Mouse (Mus musculus): ENCODE data around the gene Gsx1.

The Gsx1 gene

DNA sequence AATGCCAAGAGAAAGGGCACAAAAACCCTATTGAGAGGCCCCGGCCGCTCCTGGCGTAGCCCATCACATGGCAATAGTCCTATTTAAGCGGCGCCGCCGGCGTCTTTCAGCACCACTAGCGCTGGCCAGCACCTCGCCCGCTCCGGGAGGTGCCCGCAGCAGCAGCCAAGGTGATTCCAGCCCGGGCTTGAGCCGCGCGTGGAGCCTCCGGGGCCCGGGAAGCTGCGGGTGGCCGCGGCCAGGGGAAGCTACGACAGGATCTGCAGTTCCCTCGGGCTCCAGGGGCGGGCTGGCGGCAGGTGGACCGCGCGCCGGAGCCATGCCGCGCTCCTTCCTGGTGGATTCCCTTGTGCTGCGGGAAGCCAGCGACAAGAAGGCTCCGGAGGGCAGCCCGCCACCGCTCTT lies at the start of gene Gsx1:
Gene Gsx1 (plus strand): TSS at position 126 of the 405 bp plus-strand sequence.
- DNase-seq (ENCODE audit: low spot score in 2 of 2), result no peak

DNA sequence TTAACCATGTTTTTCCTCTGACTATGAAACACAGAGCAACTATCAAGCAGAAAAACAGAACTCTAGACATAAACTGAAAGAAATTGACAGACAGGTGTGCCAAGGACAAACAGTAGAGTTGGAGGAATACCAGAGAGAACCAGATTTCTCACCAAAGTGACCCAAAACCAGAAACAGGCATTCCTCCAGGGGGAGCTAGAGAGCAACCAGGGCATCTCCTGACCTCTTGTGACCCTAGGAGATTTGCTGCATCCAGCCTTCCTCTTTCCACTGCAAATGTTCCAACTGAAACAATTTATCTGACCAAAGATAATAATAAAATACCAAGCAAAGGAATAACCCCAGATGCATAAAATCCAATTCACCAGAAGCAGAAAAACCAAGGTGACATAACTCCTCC lies 41.2 kb upstream of the Gsx1 start:
- DNase-seq (ENCODE audit: low spot score in 2 of 2), result peak in 1 of 2 experiments; percentile 23

DNA sequence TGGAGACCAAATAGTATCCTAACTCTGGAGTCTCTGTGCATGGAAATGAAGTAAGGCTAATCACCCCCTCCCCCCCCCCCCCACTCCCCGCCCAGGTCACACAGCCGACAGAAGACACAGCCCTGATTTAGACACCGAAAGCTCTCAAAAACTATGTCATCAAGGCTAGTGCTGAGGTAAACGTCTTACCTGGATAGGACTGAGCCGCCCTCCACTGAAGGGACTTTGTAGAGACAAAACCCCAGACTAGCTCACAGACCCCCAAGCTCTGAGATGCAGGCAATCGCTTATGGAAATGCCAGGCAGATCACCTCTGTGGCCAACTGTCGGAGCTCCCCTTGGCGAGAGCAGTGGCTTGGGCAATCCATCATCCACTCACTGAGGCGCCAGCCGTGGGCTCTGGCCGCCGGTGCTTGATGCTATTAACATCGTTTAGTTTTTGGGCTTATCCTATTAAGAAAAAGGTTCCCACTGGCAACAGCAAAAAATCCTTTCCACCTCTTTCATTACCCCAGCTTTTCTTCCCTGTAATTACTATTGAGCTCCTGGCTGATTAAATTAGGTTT lies 33.6 kb upstream of the Gsx1 start:
- no peak for DNase-seq (ENCODE audit: low spot score in 2 of 2)

DNA sequence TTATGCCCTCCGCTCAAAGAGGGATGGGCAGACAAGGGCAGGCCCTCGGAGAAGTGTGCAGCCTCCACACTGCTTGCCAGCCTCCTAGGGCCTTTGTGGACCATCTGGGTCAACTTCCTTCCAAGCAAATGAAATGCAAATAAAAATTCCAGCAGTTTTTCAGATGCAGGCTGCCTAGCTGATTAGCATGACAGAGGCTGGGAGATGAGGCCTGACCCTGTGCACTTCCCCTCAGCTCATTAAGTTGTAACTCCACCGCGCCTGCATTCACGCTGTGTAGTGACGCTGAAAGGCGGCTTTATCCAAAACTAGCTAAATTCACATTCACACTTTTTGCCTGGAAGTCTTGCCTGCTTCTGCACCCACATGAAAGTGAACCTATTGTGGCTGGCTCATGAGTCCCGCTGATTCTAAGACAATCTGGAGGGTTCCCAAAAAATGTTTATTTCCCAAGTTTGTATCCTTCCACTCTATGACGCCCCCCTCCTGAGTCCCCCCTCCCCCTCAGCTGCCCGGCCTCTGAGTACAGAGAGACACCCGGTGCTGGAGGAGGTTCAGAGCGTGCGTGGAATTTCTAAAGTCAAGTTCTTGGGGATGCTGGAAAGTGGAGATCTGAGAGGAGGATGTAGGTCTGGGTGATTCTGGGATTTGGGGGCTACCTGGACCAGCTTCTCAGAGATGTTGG lies 32.9 kb upstream of the Gsx1 start:
- DNase-seq (ENCODE audit: low spot score in 2 of 2), result no peak

DNA sequence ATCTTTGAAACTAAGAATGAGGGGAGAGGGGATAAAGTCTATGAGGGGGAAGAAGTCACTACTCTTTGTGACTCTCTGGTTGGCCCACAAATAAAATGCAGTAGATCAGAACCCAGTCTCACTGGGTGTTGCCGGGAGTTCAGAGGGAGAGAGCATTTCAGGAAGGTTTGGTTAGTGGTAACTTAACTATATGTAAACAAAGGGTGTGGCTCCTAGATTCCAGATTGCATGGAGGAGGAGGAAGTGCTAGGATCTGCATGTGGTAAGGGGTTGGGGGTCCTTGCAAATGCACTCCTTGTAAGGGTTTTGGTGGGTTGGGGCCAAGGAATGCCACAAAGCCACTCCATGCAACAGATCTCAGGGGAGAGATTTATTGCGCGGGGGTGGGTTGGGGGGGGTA lies 32.1 kb upstream of the Gsx1 start:
- no peak for DNase-seq (ENCODE audit: low spot score in 2 of 2)

DNA sequence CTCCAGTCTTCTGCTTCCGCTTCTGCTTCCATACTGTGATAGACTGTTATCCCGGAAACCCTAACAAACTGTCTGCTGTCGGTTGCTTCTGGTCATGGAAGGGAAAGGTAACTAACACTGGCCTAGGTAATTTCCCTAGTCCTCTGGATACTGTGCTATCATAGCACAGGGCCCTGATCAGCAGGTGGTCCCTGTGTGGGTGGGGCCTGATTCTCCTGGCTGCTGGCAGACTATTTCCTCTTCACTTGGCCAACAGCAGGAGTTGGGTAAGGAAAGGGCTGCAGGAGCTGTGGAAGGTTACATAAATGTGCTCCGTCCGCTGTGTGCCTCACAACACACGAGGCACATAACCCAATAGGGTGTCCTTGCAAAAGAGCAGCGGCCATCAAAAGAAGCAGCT lies 31.1 kb upstream of the Gsx1 start:
- DNase-seq (ENCODE audit: low spot score in 2 of 2), result no peak

DNA sequence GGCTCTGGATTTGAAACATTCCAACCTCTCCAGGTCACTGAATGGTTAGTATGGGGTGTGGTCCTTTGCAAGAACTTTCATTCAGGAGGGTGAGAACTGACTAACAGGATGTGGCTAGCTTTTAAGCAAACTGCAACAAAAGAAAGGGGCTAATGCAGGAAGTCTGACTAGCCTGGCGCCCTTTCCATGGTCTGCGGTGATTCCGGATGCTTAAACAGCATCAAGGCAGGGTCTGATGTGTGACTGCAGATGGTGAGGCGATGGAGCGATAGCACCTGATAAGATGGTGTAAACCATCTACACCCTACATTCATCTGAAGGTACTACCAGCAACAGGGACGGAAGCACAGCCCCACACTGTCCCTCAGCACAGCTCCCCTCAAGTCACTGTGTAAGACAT lies 29.2 kb upstream of the Gsx1 start:
- no peak for DNase-seq (ENCODE audit: low spot score in 2 of 2)

DNA sequence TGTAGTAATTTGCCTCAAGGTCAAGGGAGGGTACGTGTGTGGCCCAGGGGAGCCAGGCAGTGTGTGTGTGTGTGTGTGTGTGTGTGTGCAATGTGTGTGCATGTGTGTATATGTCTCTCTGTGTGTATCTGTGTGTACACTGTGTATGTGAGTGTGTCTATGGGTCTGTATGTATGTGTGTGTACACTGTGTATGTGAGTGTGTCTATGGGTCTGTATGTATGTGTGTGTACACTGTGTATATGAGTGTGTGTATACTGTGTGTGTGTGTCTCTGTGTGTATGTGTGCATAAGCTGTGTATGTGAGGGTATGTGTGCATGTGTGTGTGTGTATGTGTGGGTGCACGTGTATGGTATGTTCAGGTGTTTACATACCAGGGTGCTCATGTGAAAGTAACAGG lies 28.7 kb upstream of the Gsx1 start:
- DNase-seq (ENCODE audit: low spot score in 2 of 2), result no peak

DNA sequence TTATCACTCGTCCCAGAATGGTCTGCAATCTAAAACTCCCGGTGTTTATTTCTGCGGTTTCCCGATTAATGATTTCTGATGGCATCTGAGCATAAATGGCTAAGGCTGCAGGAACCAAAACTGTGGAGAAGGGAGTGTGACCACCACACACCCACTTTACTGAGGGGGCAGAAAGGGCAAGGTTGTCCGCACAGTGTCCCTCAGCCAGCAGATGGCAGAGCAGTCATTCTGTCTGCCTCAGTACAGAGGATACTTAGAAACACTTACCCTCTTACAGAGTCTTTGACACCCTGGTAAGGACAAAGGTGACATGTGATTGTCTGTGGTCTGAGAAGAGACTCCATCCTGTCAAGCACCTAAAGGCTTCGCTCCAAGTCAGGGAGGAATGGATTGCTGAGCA lies 23.4 kb upstream of the Gsx1 start:
- DNase-seq (ENCODE audit: low spot score in 2 of 2), result no peak

DNA sequence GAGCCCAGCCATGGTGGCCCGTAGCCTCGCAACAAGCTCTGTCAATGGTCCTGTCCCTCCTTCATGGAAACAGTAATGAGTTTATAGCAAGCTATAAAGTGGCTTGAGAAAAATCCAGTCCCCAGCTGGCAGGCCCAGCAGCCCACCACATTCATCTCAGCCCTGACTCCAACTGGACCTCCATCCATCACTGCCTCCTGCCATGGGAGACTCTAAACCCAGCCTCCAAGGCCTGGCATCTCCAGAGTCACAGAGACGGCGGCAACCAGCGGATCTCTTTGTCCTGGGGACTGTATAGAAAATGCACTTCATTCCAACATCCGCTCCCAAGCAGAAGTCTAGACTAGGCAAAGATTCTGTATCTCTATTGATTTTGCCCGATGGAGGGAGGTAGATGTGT lies 18.4 kb upstream of the Gsx1 start:
- DNase-seq (ENCODE audit: low spot score in 2 of 2), result no peak

DNA sequence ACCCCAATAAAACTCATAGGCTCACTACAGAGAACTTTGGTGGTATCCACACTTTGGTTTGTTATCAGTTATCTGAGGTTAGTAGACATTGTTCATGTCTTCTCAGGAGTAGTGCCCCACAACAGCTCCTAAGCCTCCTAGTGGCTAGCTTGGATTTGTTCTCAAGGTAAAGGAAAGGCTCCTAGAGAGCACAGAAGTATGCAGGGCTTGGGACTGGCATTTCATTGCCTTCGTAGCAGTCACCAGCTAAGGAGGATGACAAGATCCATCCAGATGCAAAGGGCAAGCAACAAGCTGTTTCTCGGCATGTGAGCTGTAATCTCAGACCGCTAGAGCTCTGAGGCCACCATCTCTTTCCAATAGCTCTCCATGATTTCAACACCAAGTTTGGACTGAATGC lies 14.4 kb upstream of the Gsx1 start:
- no peak for DNase-seq (ENCODE audit: low spot score in 2 of 2)

DNA sequence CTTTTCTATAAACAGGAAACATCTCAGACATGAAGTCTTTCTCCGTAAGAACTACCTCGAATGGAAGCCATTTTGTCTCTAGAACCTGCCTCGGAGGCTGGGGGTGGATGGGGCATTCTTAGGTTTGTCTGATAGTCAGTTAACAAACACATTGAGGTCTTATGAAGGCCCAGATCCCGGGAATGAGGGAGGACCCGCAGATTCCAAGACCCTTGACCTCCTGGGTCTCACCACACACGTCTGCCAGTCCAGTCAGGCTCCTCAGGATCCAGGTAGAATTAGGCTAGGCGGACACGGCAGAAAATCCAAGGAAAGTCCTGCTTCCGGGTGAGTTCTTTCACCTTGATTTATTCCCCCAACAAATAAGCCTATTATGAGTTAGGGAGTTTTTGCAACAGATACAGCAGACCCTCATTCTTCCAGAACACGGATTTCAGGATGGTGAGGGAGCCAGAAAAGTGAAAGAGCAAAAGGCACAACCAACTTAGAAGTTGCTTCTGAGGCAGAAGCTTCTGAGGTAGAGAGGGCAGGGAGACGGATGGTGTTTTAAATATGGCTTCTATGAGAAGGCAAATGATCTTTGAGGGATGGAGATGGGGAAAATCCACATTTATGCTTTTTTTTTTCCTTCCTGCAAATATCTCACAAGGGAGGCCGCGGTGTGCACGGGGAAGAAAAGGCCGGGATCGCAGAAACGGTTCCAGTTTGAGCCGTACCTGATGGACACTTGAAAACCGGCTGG lies 3.2 kb upstream of the Gsx1 start:
- no peak for DNase-seq (ENCODE audit: low spot score in 2 of 2)

DNA sequence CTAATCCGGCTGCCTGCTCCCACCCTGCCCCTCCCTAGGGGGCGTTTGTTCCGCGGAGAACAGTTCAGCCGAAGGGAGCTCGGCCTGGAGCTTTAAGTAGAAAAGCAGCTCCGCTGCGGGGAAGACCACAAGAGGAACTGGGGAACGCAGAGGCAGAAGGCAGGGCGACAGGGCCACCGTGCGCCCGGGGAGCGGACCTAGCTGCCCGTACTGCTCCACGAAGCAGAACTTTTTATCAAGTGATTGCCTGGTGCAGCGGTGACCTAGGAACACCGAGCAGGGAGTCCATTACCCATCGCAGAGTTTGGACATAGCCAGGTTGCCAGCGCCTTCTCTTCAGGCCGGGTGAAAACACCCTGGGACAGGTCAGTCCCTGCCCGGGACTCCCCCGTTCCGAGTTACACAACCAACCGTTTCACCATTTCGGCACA lies 2.5 kb upstream of the Gsx1 start:
- DNase-seq (ENCODE audit: low spot score in 2 of 2), result no peak

DNA sequence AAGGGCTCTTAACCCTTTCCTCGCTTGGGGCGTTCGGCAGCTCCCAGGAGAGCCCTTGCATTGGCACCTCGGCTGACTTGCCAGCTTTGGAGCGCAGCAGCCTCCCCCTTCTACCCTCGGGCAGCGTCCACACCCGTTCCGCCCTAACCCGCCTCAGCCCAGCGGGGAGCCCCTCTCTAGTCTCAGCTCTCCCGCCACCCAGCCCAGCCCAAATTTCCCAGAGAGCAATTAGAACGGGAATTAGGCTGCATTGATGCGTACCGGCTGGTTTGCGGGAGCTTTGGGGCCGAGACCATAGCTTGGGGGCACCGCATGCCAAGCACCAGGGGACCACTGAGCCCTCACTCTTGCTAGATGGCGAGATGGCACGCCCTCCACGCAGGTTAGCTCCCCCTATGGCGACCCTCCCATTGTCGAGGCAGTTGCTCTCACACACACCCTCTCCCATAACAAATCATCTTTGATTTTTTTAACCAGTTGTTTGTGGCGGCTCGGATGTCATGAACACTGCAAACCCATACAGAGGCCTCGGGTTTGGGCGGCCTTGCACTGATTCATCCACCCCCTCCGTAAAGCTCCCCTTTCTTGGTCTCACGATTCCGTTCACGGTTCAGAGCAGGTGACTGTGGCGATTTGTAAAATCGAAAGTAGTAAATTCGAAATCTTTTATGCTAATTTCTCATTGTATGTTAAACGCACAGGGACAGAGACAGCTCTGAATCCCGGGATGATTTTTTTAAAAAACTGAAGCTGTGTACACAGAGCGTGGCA lies 1.5 kb upstream of the Gsx1 start:
- DNase-seq (ENCODE audit: low spot score in 2 of 2), result no peak

DNA sequence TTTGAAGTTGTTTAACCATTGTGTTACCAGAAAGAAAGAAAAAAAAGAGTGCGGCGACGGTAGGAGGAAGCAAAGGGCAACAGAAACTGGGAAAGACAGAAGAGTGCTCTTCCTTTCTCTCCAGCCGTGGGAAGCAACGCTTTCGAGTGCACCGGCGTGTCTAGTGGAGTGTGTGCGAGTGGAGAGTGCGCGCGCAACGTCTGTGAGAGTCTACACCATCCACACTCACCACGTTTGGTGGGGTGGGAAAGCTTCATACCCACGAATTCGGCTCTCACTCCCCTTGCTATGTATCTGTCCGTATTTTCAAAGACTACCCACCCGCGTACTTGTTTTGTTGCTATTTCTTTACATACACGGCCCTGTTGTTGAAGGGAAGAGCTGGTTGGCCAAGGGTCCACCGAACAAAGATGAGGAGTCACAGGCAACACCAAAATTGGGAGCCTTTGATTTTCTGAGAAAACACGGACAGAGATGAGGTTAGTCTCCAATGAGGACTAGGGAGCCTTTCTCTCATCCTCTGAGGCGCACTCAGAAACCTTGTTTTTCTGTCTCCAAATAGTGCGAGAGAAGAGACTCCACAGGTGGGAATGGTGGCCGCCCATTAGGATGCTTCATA lies 835 bp upstream of the Gsx1 start:
- no peak for DNase-seq (ENCODE audit: low spot score in 2 of 2)

DNA sequence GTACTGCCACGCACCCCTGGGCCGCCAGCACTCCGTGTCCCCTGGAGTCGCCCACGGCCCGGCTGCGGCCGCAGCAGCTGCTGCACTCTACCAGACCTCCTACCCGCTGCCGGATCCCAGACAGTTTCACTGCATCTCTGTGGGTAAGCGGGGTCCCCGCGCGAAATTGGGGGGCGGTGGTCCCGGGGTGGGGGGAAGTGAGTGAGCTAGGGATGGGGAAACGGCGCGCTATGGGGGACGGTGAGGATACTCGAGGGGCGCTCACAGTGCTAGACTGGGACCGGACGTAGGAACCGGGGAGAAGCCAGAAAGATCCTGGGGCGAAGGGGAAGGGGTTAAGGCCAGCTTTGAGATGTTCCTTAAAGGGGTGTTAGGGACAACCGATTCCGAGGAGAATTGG lies 660 bp downstream of the Gsx1 start:
- no peak for DNase-seq (ENCODE audit: low spot score in 2 of 2)

DNA sequence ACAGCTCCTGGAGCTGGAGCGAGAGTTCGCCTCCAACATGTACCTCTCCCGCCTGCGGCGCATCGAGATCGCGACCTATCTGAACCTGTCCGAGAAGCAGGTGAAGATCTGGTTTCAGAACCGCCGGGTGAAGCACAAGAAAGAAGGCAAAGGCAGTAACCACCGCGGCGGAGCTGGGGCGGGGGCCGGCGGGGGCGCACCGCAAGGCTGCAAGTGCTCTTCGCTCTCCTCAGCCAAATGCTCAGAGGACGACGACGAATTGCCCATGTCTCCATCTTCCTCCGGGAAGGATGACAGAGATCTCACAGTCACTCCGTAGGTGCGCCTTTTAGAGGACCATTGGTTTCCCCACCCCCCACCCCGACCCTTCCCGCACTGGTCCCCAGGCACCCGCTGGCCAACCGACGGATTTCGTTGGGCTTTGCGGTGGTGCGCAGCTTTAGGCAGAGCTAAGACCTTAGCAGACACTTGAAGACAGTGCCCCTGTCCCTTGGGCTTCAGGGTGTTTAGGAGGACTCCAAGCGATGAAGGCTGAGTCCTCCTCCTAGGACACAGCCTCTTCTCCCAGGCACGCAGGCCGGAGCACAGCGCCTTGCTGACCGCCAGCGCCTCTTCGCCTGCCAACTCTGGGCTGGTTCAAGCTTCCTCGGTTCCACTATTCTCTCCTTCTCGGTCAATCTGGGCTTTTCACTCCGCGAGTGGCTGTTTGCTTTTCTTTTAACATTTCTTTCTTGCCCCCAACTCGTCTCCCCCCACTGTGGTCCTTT lies 1.5 kb downstream of the Gsx1 start:
- DNase-seq (ENCODE audit: low spot score in 2 of 2), result no peak

DNA sequence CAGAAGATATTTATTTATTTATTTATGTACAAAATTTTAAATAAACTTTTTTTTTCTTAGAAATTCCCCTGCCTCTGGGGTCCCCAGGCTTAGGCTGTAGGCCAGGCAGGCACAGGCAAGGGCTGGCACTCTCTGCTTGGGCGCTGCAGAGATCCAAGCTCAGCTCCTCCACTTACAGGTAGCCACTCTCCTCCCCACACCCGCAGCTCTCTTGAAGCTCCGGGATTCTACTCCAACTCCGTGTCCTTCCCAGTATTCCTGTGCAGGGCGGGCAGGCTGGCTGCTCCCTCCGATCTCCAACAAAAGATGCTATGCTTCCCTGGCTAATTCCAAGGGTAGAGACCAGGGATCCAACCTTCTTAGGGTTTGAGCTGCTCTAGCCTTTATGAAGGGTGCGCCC lies 2.4 kb downstream of the Gsx1 start:
- no peak for DNase-seq (ENCODE audit: low spot score in 2 of 2)

DNA sequence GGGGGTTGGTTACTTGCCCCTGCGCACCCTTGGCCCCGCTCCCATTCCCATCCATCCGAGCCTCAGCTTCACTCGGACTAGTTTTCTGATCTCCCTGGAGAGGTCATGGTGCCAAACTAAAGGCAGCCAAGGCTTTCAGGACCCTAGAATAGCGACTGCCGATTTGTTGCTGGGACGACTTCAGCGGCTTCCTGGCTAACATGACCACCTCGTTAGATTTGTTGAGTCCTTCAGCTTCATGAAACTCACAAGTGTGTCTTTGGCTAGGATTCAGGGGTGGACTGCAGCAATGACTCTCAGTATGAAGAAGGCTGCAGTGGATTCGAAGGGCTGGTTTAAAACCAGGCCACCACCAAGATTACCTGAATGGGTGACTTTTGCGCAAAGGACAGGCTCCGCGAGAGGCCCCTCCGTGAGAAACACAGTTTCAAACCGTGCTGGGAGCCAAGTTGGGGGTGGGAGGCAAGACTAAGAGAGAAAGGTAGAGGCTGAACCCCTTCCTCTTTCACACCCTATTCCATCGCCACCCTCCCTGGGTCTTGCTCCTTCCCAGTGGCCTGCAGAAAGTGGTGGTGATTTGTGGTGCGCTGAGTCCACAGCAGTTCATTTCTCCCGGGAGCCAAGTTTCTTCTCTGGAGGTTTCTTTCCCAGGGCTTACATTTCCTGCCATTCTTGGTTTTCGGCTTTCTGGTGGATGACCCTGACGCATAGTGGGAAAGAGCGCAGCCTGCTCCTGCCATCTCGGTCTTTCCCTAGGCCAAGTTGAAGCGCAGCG lies 3.5 kb downstream of the Gsx1 start:
- no peak for DNase-seq (ENCODE audit: low spot score in 2 of 2)

DNA sequence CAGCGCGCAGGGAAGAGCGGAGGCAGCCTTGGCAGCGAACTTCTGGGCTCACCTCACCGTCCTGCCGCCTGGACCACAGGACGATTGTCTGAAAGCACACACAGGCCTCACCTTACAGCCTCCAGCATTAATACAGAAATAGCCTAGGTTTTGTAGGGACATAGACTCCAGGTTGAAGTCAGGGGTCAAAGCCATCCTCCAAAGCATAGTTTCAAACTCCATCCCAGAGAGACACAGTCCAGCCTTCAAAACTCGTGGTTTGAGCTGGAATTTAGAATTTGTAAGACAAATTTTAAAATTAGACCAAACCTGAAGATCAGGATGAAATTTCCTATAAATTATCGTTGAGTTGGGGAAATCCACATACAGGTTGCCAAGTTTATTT lies 4.1 kb downstream of the Gsx1 start:
- no peak for DNase-seq (ENCODE audit: low spot score in 2 of 2)

DNA sequence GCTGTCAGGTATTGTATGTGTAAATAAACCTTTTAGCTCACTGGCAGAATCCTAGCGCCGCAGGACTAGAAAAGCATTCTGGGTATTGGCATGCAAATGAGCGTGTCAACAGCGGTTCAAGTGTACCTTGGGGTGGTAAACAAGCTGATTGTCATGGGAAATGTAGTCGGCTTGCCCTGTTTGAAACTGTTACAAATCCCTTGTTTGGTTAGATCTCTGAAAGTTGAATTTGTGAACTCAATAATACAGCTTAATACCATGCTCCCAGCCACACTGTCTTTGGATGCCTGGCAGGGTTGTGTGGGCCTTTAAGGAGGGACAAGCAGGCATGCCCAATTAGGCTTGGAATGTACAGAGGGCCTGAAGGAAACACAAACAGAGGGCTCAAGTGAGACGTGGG lies 16.4 kb downstream of the Gsx1 start:
- no peak for DNase-seq (ENCODE audit: low spot score in 2 of 2)
